Mouse (Mus musculus): ENCODE results near the gene Gm15517.

DNA sequence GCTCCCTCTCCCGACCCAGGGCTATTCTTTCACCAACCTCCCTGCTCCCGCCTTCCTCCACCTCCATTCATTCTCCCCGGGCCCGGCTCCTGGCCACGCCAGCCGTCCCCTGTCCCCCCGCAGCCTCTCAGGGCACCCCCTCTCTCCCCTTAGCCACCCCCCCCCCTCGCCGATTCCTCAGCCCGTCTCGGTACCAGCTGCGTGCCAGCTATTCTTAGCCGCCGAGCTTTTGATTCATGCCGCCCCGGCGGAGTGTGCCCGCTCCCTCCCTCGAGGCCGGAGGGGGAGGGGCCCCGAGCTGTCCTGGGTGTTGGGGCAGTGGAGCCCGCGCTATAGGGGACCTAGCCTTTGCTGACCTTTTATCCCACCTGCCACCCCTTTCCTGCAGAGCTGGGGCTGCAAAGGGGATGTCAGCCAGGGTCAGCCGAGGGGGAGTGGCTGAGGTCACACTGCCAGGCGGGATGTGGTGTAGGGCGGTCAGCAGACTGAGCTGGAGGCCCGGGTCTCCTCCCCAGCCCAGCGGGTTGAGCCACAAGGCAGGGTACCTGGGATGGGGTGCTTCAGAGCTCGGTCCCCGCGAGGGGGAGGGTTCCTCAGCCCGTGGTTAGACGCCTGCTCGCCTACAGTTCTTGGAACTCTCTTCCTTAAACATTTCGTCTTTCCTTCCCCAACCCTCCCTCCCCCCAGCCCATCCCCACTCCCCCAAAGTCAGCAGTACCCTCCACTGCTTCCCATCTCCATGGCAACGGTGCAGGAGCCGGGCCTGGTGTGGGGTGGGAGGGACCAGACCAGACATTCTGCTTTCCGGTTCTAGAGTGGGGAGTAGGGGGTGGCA lies 49.8 kb downstream of the Gm15517 start:
- no peak for TF ChIP-seq CTCF (conservative IDR thresholded peaks at IDR 0.05; ENCODE audit: low read length)
- no peak for TF ChIP-seq POU5F1 (IDR thresholded peaks at IDR 0.05; ENCODE audit: borderline replicate concordance, low read length)
- no peak for TF ChIP-seq NANOG (IDR thresholded peaks at IDR 0.05; ENCODE audit: borderline replicate concordance, low read length)
